Comparison of ENCODE assay signal across 8 mouse cellular contexts in genomic region chr7:24971972-24972893, GRCm38 (mm10). TPM values are rescaled to one million over a fixed set of nuclear protein-coding genes. Genes with fewer than 3 reads are reported as not detected.
DNase-seq lines count a peak whose midpoint lies in the region; ATAC-seq and TF ChIP-seq lines count a peak whose summit lies in the region.

Gene Rabac1 (minus strand): TSS chr7:24972754.

- peak; percentile 98 for DNase-seq in brain, embryonic 14.5 days (ENCODE audit: low read depth)
- DNase-seq in liver, adult 2 months (ENCODE audit: extremely low read depth, low read depth, low spot score): peak; percentile 97
- peak; percentile 93 for DNase-seq in splenic B cell, adult 2 months (ENCODE audit: low read depth, low spot score)

- peak; percentile 64; the same call in 1 of the 2 replicates for TF ChIP-seq POLR2A in brain, embryonic 14.5 days (IDR thresholded peaks at IDR 0.05; ENCODE audit: borderline replicate concordance, extremely low read depth, insufficient read depth, insufficient read length, poor library complexity, severe bottlenecking)
- TF ChIP-seq POLR2A in liver, adult 2 months (IDR thresholded peaks at IDR 0.05; ENCODE audit: extremely low read depth, insufficient read depth, low read length): peak; percentile 87
- peak; percentile 79 for TF ChIP-seq POLR2A in myocyte (IDR thresholded peaks at IDR 0.05; ENCODE audit: insufficient read length, low read depth)

- no peaks in the 10 kb centered on the region for H3K9me3 ChIP-seq in erythroblast, embryonic 14.5 days (ENCODE audit: control insufficient read depth, low read length)
- no peaks in the 10 kb centered on the region for H3K9me3 ChIP-seq in heart, embryonic 11.5 days (replicated peaks; ENCODE audit: control insufficient read depth, low read length)
- H3K9me3 ChIP-seq in kidney, embryonic 16.5 days (ENCODE audit: low read length): no peaks in the 10 kb centered on the region

- H3K79me3 ChIP-seq in C2C12 (ENCODE audit: low read depth): no peaks in the 10 kb centered on the region

- peak; percentile 90 for ATAC-seq in heart, embryonic 11.5 days (replicated peaks; ENCODE audit: insufficient number of reproducible peaks, low FRiP score, low TSS enrichment)
- peak; percentile 93 for ATAC-seq in kidney, embryonic 16.5 days (ENCODE audit: low FRiP score, low TSS enrichment)

- TF ChIP-seq CTCF in C2C12 (IDR thresholded peaks at IDR 0.05; ENCODE audit: control insufficient read depth, insufficient read depth, insufficient read length): peak; percentile 27
- TF ChIP-seq CTCF in brain, embryonic 14.5 days (IDR thresholded peaks at IDR 0.05; ENCODE audit: borderline replicate concordance, extremely low read depth, insufficient read depth, insufficient read length): peak; percentile 34; the same call in 1 of the 2 replicates
- TF ChIP-seq CTCF in liver, adult 2 months (IDR thresholded peaks at IDR 0.05; ENCODE audit: low read depth, low read length): peak; percentile 28; the same call in 1 of the 2 replicates

- peak within 1 kb of the TSS; percentile 74 for H3K4me2 ChIP-seq in heart, embryonic 11.5 days
- peak within 1 kb of the TSS; percentile 76 for H3K4me2 ChIP-seq in kidney, embryonic 16.5 days (replicated peaks; ENCODE audit: low read depth, low read length)
- H3K4me2 ChIP-seq in myocyte (ENCODE audit: low read depth): peak within 1 kb of the TSS; percentile 92

- H3K4me1 ChIP-seq in erythroblast, embryonic 14.5 days (ENCODE audit: control insufficient read depth): peaks cover 29% of the 10 kb centered on the region
- no peaks in the 10 kb centered on the region; the same call in 1 of the 2 replicates for H3K4me1 ChIP-seq in heart, embryonic 11.5 days (ENCODE audit: control insufficient read depth, insufficient read depth, low read length)
- peaks cover 8% of the 10 kb centered on the region for H3K4me1 ChIP-seq in kidney, embryonic 16.5 days (ENCODE audit: insufficient read depth, low read length)
- peaks cover 4% of the 10 kb centered on the region; the same call in 1 of the 2 replicates for H3K4me1 ChIP-seq in liver, adult 2 months (ENCODE audit: control insufficient read depth, insufficient read depth, low read length)

- under 1% methylated on average over 45 of the region's 45 CpGs for WGBS in heart, embryonic 11.5 days (ENCODE audit: insufficient replicate concordance)
- WGBS in kidney, embryonic 16.5 days: under 1% methylated on average over 45 of the region's 45 CpGs
- under 1% methylated on average over 45 of the region's 45 CpGs for WGBS in liver, adult 2 months

- H3K9ac ChIP-seq in heart, embryonic 11.5 days (ENCODE audit: low read depth, low read length): peak within 1 kb of the TSS; percentile 68
- H3K9ac ChIP-seq in kidney, embryonic 16.5 days (replicated peaks; ENCODE audit: low read length): peak within 1 kb of the TSS; percentile 92
- peak within 1 kb of the TSS; percentile 90 for H3K9ac ChIP-seq in liver, adult 2 months (ENCODE audit: low read depth, low read length)

- no peaks in the 10 kb centered on the region for H3K27me3 ChIP-seq in C2C12 (ENCODE audit: control insufficient read depth, insufficient read depth, insufficient read length)
- H3K27me3 ChIP-seq in erythroblast, embryonic 14.5 days (ENCODE audit: control insufficient read depth): no peaks in the 10 kb centered on the region
- H3K27me3 ChIP-seq in heart, embryonic 11.5 days (ENCODE audit: control insufficient read depth, insufficient read depth, low read length): no peaks in the 10 kb centered on the region
- no peaks in the 10 kb centered on the region for H3K27me3 ChIP-seq in kidney, embryonic 16.5 days (ENCODE audit: insufficient read depth, low read length)
- no peaks in the 10 kb centered on the region for H3K27me3 ChIP-seq in liver, adult 2 months (ENCODE audit: control insufficient read depth, insufficient read depth, low read length)
- H3K27me3 ChIP-seq in myocyte (ENCODE audit: control insufficient read depth, insufficient read depth, insufficient read length): no peaks in the 10 kb centered on the region
- no peaks in the 10 kb centered on the region for H3K27me3 ChIP-seq in splenic B cell, adult 2 months (ENCODE audit: control insufficient read depth, insufficient read depth, low read length, poor library complexity, severe bottlenecking)

- H3ac ChIP-seq in C2C12 (ENCODE audit: control insufficient read depth, insufficient read length, low read depth): peak within 1 kb of the TSS; percentile 87
- peak within 1 kb of the TSS; percentile 2 for H3ac ChIP-seq in myocyte (ENCODE audit: control insufficient read depth, insufficient read length)

- H3K79me2 ChIP-seq in C2C12 (ENCODE audit: control insufficient read depth, insufficient read depth) (no peaks in the 10 kb centered on the region), myocyte (ENCODE audit: control insufficient read depth, insufficient read depth) (no peaks in the 10 kb centered on the region)
- H3K79me2 ChIP-seq in liver, adult 2 months (ENCODE audit: control insufficient read depth, insufficient read depth, low read length): no peaks in the 10 kb centered on the region

- peaks cover 3% of the 10 kb centered on the region for H3K36me3 ChIP-seq in C2C12 (ENCODE audit: control insufficient read depth, insufficient read depth)
- H3K36me3 ChIP-seq in erythroblast, embryonic 14.5 days (ENCODE audit: control insufficient read depth): peaks cover 7% of the 10 kb centered on the region
- H3K36me3 ChIP-seq in heart, embryonic 11.5 days (ENCODE audit: control insufficient read depth, insufficient read depth, low read length): no peaks in the 10 kb centered on the region
- peaks cover 5% of the 10 kb centered on the region; the same call in 1 of the 2 replicates for H3K36me3 ChIP-seq in kidney, embryonic 16.5 days (ENCODE audit: insufficient read depth, low read length)
- H3K36me3 ChIP-seq in liver, adult 2 months (ENCODE audit: control insufficient read depth, insufficient read depth, low read length): peaks cover 2% of the 10 kb centered on the region; the same call in 1 of the 2 replicates
- no peaks in the 10 kb centered on the region for H3K36me3 ChIP-seq in myocyte (ENCODE audit: control insufficient read depth, insufficient read depth)
- peaks cover 13% of the 10 kb centered on the region; the same call in 1 of the 2 replicates for H3K36me3 ChIP-seq in splenic B cell, adult 2 months (ENCODE audit: control insufficient read depth, insufficient read depth, low read length, poor library complexity, severe bottlenecking)

- H3K27ac ChIP-seq in heart, embryonic 11.5 days (ENCODE audit: low read depth, low read length): peak within 1 kb of the TSS; percentile 60
- peak within 1 kb of the TSS; percentile 81 for H3K27ac ChIP-seq in kidney, embryonic 16.5 days (ENCODE audit: low read length)
- H3K27ac ChIP-seq in liver, adult 2 months (replicated peaks; ENCODE audit: insufficient read depth, low read depth, low read length): peak within 1 kb of the TSS; percentile 80

- H3K4me3 ChIP-seq in C2C12 (ENCODE audit: insufficient read depth, poor library complexity, severe bottlenecking): peak within 1 kb of the TSS; percentile 55
- peak within 1 kb of the TSS; percentile 82 for H3K4me3 ChIP-seq in erythroblast, embryonic 14.5 days (replicated peaks)
- peak within 1 kb of the TSS; percentile 69 for H3K4me3 ChIP-seq in heart, embryonic 11.5 days (ENCODE audit: low read depth, low read length)
- peak within 1 kb of the TSS; percentile 87 for H3K4me3 ChIP-seq in kidney, embryonic 16.5 days (ENCODE audit: low read length)
- peak within 1 kb of the TSS; percentile 92 for H3K4me3 ChIP-seq in liver, adult 2 months (ENCODE audit: insufficient read depth, low read depth, low read length)
- H3K4me3 ChIP-seq in myocyte: peak within 1 kb of the TSS; percentile 64

TF ChIP-seq in C2C12, 6 proteins besides CTCF, POLR2A, EP300 and RAD21:
- TF ChIP-seq USF1 (IDR thresholded peaks at IDR 0.05; ENCODE audit: low read depth) (no peak), MYOG (IDR thresholded peaks at IDR 0.05; ENCODE audit: control insufficient read depth, extremely low read depth, insufficient read length) (no peak), FOSL1 (IDR thresholded peaks at IDR 0.05; ENCODE audit: insufficient read depth, low read length, poor library complexity, severe bottlenecking) (no peak), CEBPB (IDR thresholded peaks at IDR 0.05; ENCODE audit: low read depth) (no peak), MAX (IDR thresholded peaks at IDR 0.05) (no peak), MYOD1 (IDR thresholded peaks at IDR 0.05; ENCODE audit: control insufficient read depth, insufficient read length, low read depth) (no peak)
TF ChIP-seq in C2C12: peak in this region for 0.

TF ChIP-seq in myocyte, 11 proteins besides CTCF, POLR2A, EP300 and RAD21:
- TF ChIP-seq CEBPB (IDR thresholded peaks at IDR 0.05; ENCODE audit: insufficient read depth, poor library complexity, severe bottlenecking) (no peak), USF1 (IDR thresholded peaks at IDR 0.05; ENCODE audit: low read depth) (peak; percentile 1), POLR2AphosphoS2 (IDR thresholded peaks at IDR 0.05; ENCODE audit: insufficient read length, low read depth) (peak; percentile 75)

RNA-seq across cellular contexts. Expression of gene Rabac1, which starts in this region (rescaled TPM):
- polyA plus RNA-seq in C2C12 (2012; fragmentation: generic; extraction: Trizol): 208 TPM
- polyA plus RNA-seq in brain, embryonic 14.5 days (2012; rRNA removed): 244 and 306 TPM in 2 replicates
- 10.4 and 12.9 TPM in 2 replicates for polyA plus RNA-seq in erythroblast, embryonic 14.5 days (2012)
- 157 and 163 TPM in 2 replicates for polyA plus RNA-seq in heart, embryonic 11.5 days (2014; fragmentation: Nextera tagmentation; extraction: Ambion mirVana)
- polyA plus RNA-seq in kidney, embryonic 16.5 days (2015; fragmentation: Nextera tagmentation; extraction: Ambion mirVana): 183 and 199 TPM in 2 replicates
- 130 and 148 TPM in 2 replicates for total RNA-seq in liver, adult 2 months (2014; rRNA removed)
- 230 and 233 TPM in 2 replicates for polyA plus RNA-seq in liver, adult 2 months (2012; rRNA removed)
- polyA plus RNA-seq in myocyte (2012; fragmentation: generic; extraction: Trizol): 309 TPM

Comparison
In these comparisons a context has a peak if more than half of its experiments do, and no peak if none do; other contexts are left out.
1. Peak in every context shown above with its lines: DNase-seq, ATAC-seq, H3K4me3 ChIP-seq and H3K27ac ChIP-seq.
2. RNA of gene Rabac1 (polyA plus RNA-seq): 309 TPM in myocyte (single experiment), 244 to 306 TPM in brain, embryonic 14.5 days, 230 to 233 TPM in liver, adult 2 months, 208 TPM in C2C12 (single experiment), 183 to 199 TPM in kidney, embryonic 16.5 days and 157 to 163 TPM in heart, embryonic 11.5 days; 10.4 to 12.9 TPM in erythroblast, embryonic 14.5 days; every median in the first group is over 10 times any median in the second.